31 mouse cellular contexts compared by ENCODE assay signal in genomic region chr11:79504506-79504905, GRCm38 (mm10). TPM values are rescaled to one million over a fixed set of nuclear protein-coding genes. Genes with fewer than 3 reads are reported as not detected.
"Had no signal": no experiment of that assay in that cellular context is flagged by ENCODE, and none has a peak within 500 bp of the region (broad histone marks: within the 10 kb centered on the region; RNA-seq: fewer than 3 reads in every experiment).

No protein-coding gene starts in this region.

- H3K9me3 ChIP-seq: heart, embryonic 13.5 days; heart, embryonic 15.5 days; hindbrain, embryonic 13.5 days; hindbrain, embryonic 15.5 days; kidney, embryonic 15.5 days; limb, embryonic 13.5 days; limb, embryonic 15.5 days; liver, embryonic 12.5 days had no signal

- H3K4me3 ChIP-seq: heart, adult 2 months; heart, embryonic 13.5 days; heart, embryonic 15.5 days; hindbrain, embryonic 13.5 days; kidney, embryonic 15.5 days; limb, embryonic 13.5 days; limb, embryonic 15.5 days; liver, embryonic 12.5 days had no signal

- H3K27me3 ChIP-seq: heart, embryonic 13.5 days; heart, embryonic 15.5 days; hindbrain, embryonic 13.5 days; hindbrain, embryonic 15.5 days; kidney, embryonic 15.5 days; limb, embryonic 13.5 days; limb, embryonic 15.5 days; liver, embryonic 12.5 days had no signal

- H3K27ac ChIP-seq: heart, adult 2 months; heart, embryonic 13.5 days; heart, embryonic 15.5 days; kidney, embryonic 15.5 days; kidney, postnatal 0 days; limb, embryonic 13.5 days; limb, embryonic 15.5 days; liver, embryonic 12.5 days had no signal

- H3K4me1 ChIP-seq: heart, embryonic 13.5 days; heart, embryonic 15.5 days; kidney, embryonic 15.5 days; limb, embryonic 13.5 days; limb, embryonic 15.5 days had no signal

- H3K9ac ChIP-seq: heart, embryonic 13.5 days; heart, embryonic 15.5 days; hindbrain, embryonic 13.5 days; hindbrain, embryonic 15.5 days; kidney, embryonic 15.5 days; limb, embryonic 13.5 days; limb, embryonic 15.5 days; liver, embryonic 12.5 days had no signal

- ATAC-seq: intestine, embryonic 16.5 days; liver, embryonic 12.5 days had no signal

- H3K4me2 ChIP-seq: heart, embryonic 11.5 days; heart, embryonic 13.5 days; heart, embryonic 15.5 days; kidney, embryonic 15.5 days; limb, embryonic 13.5 days; limb, embryonic 15.5 days; liver, embryonic 12.5 days had no signal

- H3K36me3 ChIP-seq: heart, embryonic 13.5 days; heart, embryonic 15.5 days; hindbrain, embryonic 13.5 days; hindbrain, embryonic 15.5 days; kidney, embryonic 15.5 days; limb, embryonic 13.5 days; limb, embryonic 15.5 days; liver, embryonic 12.5 days had no signal

- DNase-seq: gastrocnemius, postnatal 14 days; gastrocnemius, postnatal 36 days; heart, adult 11 months; heart, adult 2 months; heart, postnatal 14 days; heart, postnatal 36 days; kidney, adult 11 months; kidney, adult 2 months; kidney, adult 9 months; kidney, postnatal 14 days; kidney, postnatal 36 days had no signal

RNA-seq across cellular contexts. Expression of gene Omg, which starts 0.6 kb away (rescaled TPM):
- total RNA-seq: gastrocnemius, adult 18-20 months; gastrocnemius, adult 8-10 months; gastrocnemius, postnatal 14 days; gastrocnemius, postnatal 36 days; heart, adult 2 months; heart, postnatal 14 days; heart, postnatal 36 days; hematopoietic stem cell, adult 5-6 weeks; liver, adult 2 months had no signal
- polyA plus RNA-seq: gonadal fat pad, adult 2 months; liver, adult 2 months had no signal

RNA-seq across cellular contexts. Expression of gene Evi2b, which starts 19.1 kb away (rescaled TPM):
- total RNA-seq: hindbrain, postnatal 0 days had no signal
- polyA plus RNA-seq: hindbrain, embryonic 13.5 days; hindbrain, embryonic 15.5 days had no signal

RNA-seq across cellular contexts. Expression of gene Evi2, which starts 25.9 kb away (rescaled TPM):
- total RNA-seq: gastrocnemius, adult 18-20 months; layer of hippocampus, adult 18-20 months; left cerebral cortex, adult 18-20 months; left cerebral cortex, postnatal 36 days had no signal
